Mouse (Mus musculus): ENCODE results near the gene Runx3. TPM values are rescaled to one million over a fixed set of nuclear protein-coding genes. Genes with fewer than 3 reads are reported as not detected.
A peak's percentile ranks its signal among the peaks of the same experiment; 100 is the strongest.

Gene Runx3
- total RNA-seq, 1 experiment from 2014 or later = 9.8 TPM

- no peak for ATAC-seq (replicated peaks; ENCODE audit: insufficient number of reproducible peaks, low FRiP score, low TSS enrichment, poor library complexity, severe bottlenecking)
These were observed 13.5 kb upstream of the Runx3 start for GRCm38 (mm10) chr4:135106968-135107367.

DNA sequence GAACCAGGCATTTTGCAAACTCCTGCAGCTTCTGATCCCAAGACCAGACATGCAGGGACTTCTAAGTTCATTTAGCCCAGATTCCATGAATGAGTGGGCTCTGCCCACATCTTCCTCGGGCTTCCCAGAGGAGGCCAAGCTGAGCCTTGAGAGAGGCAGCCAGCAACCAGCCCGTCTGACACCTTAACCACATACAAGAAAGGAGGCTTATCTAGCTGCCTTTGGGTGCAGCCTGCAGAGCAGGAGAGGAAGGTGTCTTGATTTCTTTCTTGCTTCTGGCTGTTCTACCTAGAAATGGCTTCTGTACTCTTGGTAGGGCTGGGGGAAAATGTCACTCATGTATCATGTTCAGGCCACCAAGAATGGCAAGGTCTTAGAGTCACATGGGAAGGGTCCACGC, 11.8 kb upstream of the Runx3 start:
- ATAC-seq (replicated peaks; ENCODE audit: insufficient number of reproducible peaks, low FRiP score, low TSS enrichment, poor library complexity, severe bottlenecking) = no peak

- ATAC-seq (replicated peaks; ENCODE audit: insufficient number of reproducible peaks, low FRiP score, low TSS enrichment, poor library complexity, severe bottlenecking) = no peak
These were observed 6.8 kb upstream of the Runx3 start for GRCm38 (mm10) chr4:135113656-135114055.

GRCm38 (mm10) chr4:135114301-135114700, 6.2 kb upstream of the Runx3 start:
- ATAC-seq (replicated peaks; ENCODE audit: insufficient number of reproducible peaks, low FRiP score, low TSS enrichment, poor library complexity, severe bottlenecking) = no peak

GRCm38 (mm10) chr4:135115426-135116170, 4.9 kb upstream of the Runx3 start:
- no peak for ATAC-seq (replicated peaks; ENCODE audit: insufficient number of reproducible peaks, low FRiP score, low TSS enrichment, poor library complexity, severe bottlenecking)

- no peak for ATAC-seq (replicated peaks; ENCODE audit: insufficient number of reproducible peaks, low FRiP score, low TSS enrichment, poor library complexity, severe bottlenecking)
These were observed 4.1 kb upstream of the Runx3 start for GRCm38 (mm10) chr4:135116391-135116790.

- no peak for ATAC-seq (replicated peaks; ENCODE audit: insufficient number of reproducible peaks, low FRiP score, low TSS enrichment, poor library complexity, severe bottlenecking)
These were observed 2.6 kb upstream of the Runx3 start for GRCm38 (mm10) chr4:135117846-135118245.

DNA sequence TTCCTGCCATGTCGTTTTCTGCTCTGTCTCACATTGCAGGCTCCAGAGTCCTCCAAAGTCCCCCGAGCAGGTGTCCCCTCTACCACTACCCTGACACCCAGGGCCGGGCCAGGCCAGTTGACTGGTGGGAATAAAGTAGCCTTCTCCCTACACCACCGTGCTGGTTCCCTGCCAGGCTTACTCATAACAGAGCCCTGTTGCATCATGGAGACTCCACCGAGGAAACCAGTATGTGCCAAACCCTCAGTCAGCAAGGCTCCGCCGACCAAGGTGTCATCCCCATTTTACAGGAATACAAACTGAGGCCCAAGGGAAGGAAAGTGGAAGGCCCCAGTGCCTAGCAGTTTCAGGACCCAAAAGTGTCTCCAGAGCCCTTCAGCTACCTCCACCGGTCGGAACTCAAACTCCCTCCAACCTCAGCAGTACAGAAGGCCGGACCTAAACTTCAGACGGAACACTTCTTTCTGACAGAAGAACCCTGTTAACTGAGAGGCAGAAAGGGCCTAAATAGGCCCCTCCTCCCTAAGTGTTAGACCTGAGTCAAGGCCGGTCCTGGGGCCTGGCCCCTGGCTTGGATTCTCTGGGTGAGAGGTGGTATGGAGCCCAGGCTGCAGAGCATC, 1.5 kb upstream of the Runx3 start:
- ATAC-seq (replicated peaks; ENCODE audit: insufficient number of reproducible peaks, low FRiP score, low TSS enrichment, poor library complexity, severe bottlenecking) = no peak

DNA sequence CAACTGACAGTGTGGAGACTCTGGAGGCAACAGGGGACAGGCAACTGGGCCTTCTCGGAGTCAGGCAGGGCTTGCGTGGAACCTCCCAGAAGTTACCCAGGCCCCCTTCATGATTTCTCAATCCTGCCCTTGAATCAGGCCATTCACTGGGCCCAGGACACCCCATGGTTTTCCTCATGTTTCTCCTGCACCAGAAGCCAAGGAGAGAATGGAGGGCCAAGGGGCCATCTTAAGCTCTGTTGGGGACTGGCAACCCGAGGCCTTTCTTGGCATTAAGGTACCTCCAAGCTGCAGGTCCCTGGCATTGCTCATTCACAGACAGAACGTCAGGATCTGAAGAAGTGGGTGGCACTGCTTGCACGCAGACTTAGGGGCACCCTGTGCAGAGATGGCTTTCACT, 3.3 kb downstream of the Runx3 start:
- no peak for ATAC-seq (replicated peaks; ENCODE audit: insufficient number of reproducible peaks, low FRiP score, low TSS enrichment, poor library complexity, severe bottlenecking)

DNA sequence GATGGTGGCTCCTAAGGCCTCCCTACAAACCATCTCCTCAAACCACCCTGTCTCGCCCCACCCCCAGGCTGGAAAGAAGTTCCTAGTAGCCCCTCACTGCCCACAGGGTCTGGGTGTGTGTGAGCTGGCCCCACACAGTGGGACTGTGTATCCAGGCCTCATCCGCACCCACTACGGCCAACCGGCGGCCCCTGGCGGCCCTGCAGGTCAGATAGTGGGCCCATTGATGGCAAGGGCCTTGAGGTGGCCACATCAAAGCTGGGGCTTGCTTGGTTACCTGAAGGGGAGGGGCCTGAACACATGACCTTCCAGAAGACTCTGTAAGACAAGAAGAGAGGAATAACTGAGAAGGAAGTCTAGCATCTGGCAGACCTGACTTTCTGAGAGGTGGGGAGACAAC, 4.3 kb downstream of the Runx3 start:
- no peak for ATAC-seq (replicated peaks; ENCODE audit: insufficient number of reproducible peaks, low FRiP score, low TSS enrichment, poor library complexity, severe bottlenecking)

DNA sequence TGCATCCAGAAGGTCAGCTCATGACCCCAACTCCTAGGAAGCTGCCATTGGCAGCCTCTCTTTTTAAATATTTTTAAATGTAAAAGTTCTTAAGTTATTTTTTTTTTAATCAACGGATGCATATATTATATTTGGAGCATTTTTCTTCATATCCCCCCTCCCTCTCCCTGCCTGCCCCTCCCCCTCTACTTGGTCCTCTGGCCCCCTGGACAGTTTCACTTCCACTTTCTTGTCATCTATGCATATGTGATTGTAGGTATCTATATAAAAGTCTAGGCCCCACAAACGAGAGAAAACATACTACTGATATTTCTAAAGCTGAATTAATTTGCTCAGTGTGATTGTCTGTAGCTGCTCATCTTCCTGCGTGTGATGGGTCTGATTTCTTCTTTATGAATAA, 4.7 kb downstream of the Runx3 start:
- ATAC-seq (replicated peaks; ENCODE audit: insufficient number of reproducible peaks, low FRiP score, low TSS enrichment, poor library complexity, severe bottlenecking) = no peak

- ATAC-seq (replicated peaks; ENCODE audit: insufficient number of reproducible peaks, low FRiP score, low TSS enrichment, poor library complexity, severe bottlenecking) = no peak
These were observed 5.9 kb downstream of the Runx3 start for GRCm38 (mm10) chr4:135126385-135126784.

- peak; percentile 86 for ATAC-seq (replicated peaks; ENCODE audit: insufficient number of reproducible peaks, low FRiP score, low TSS enrichment, poor library complexity, severe bottlenecking)
These were observed 8.5 kb downstream of the Runx3 start for GRCm38 (mm10) chr4:135128841-135129520.

DNA sequence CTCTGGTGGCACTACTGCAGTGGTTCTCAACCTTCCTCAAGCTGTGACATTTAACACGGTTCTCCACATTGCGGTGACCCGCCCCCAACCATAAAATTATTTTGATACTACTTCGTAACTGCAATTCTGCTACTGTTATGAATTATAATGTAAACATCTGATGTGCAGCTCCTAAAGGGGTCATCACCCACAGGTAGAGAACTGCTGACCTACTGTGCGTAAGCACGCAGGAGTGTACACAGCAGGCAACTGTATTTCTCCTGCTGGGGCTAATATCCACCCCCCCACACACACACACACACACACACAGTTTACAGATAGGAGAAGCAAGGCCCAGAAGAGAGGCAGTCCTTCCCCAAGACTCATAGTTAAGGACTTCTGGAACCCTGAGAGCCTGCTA, 9.7 kb downstream of the Runx3 start:
- ATAC-seq (replicated peaks; ENCODE audit: insufficient number of reproducible peaks, low FRiP score, low TSS enrichment, poor library complexity, severe bottlenecking) = no peak

GRCm38 (mm10) chr4:135131145-135131544, 10.7 kb downstream of the Runx3 start:
- ATAC-seq (replicated peaks; ENCODE audit: insufficient number of reproducible peaks, low FRiP score, low TSS enrichment, poor library complexity, severe bottlenecking) = no peak

DNA sequence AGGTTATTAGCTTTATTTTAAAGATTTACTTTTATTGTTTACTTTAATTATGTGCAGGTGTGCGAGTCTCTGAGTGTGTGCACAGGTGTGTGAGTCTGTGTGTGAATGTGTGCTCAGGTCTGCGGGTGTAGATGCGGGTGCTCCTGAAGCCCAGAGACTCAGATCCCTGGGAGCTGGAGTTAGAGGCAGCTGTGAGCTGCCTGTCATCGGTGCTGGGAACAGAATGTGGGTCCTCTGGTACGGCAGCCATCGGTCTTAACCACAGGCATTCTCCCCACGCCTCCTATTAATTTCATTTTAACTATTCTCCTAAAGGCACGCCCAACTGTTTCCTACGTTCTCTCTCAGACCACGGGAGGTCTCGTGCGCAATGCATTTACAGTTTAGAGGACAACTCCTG, 12.3 kb downstream of the Runx3 start:
- no peak for ATAC-seq (replicated peaks; ENCODE audit: insufficient number of reproducible peaks, low FRiP score, low TSS enrichment, poor library complexity, severe bottlenecking)

- no peak for ATAC-seq (replicated peaks; ENCODE audit: insufficient number of reproducible peaks, low FRiP score, low TSS enrichment, poor library complexity, severe bottlenecking)
These were observed 13.3 kb downstream of the Runx3 start for GRCm38 (mm10) chr4:135133711-135134110.

- ATAC-seq (replicated peaks; ENCODE audit: insufficient number of reproducible peaks, low FRiP score, low TSS enrichment, poor library complexity, severe bottlenecking) = no peak
These were observed 14.9 kb downstream of the Runx3 start for GRCm38 (mm10) chr4:135135331-135135730.

- ATAC-seq (replicated peaks; ENCODE audit: insufficient number of reproducible peaks, low FRiP score, low TSS enrichment, poor library complexity, severe bottlenecking) = no peak
These were observed 15.8 kb downstream of the Runx3 start for GRCm38 (mm10) chr4:135136202-135136601.

GRCm38 (mm10) chr4:135136612-135137011, 16.2 kb downstream of the Runx3 start:
- ATAC-seq (replicated peaks; ENCODE audit: insufficient number of reproducible peaks, low FRiP score, low TSS enrichment, poor library complexity, severe bottlenecking) = no peak

Data from monocyte, adult 5-6 weeks (primary cell).